Mouse (Mus musculus) kidney, postnatal 0 days (tissue): ENCODE results near the gene Ampd1. TPM values are rescaled to one million over a fixed set of nuclear protein-coding genes. Genes with fewer than 3 reads are reported as not detected.

ENCODE experiments used
- ATAC-seq: fragments of 200-750 bp; cut with Nextera tagmentation; replicated peaks from 2 replicates; pipeline ENCODE4 v1.8.0; 2017; ENCODE audit warnings: low read depth, moderate number of reproducible peaks, moderate TSS enrichment, moderate library complexity; ENCODE audit not compliant: low FRiP score
- DNase-seq: peaks from one replicate; pipeline ENCODE4 v3.0.0-alpha.2; 2016; ENCODE audit warnings: low spot score
- H3K27ac ChIP-seq: fragments of 300-500 bp; sonication (generic); 2 replicates; pipeline ENCODE4 v1.5.1; 2014; ENCODE audit warnings: mild to moderate bottlenecking
- H3K27me3 ChIP-seq: fragments of 300-500 bp; sonication (generic); 2 replicates; pipeline ENCODE4 v1.6.1; 2014; ENCODE audit warnings: low read length, mixed read lengths; ENCODE audit not compliant: insufficient read depth
- H3K36me3 ChIP-seq: fragments of 300-500 bp; sonication (generic); 2 replicates; pipeline ENCODE4 v1.6.1; 2014; ENCODE audit warnings: low read length, mixed read lengths; ENCODE audit not compliant: insufficient read depth
- H3K4me1 ChIP-seq: fragments of 300-500 bp; sonication (generic); replicated peaks from 2 replicates; pipeline ENCODE4 v1.6.1; 2014; ENCODE audit warnings: antibody characterized with exemption, low read length, mixed read lengths; ENCODE audit not compliant: insufficient read depth
- H3K4me2 ChIP-seq: fragments of 300-500 bp; sonication (generic); 2 replicates; pipeline ENCODE4 v1.6.1; 2014; ENCODE audit warnings: mild to moderate bottlenecking, low read length, moderate library complexity, mixed read lengths
- H3K4me3 ChIP-seq: fragments of 300-500 bp; sonication (generic); replicated peaks from 2 replicates; pipeline ENCODE4 v1.5.1; 2014; ENCODE audit warnings: low read depth, low read length
- H3K9ac ChIP-seq: fragments of 300-500 bp; sonication (generic); 2 replicates; pipeline ENCODE4 v1.6.1; 2014; ENCODE audit warnings: low read depth, low read length
- H3K9me3 ChIP-seq: fragments of 300-500 bp; sonication (generic); replicated peaks from 2 replicates; pipeline ENCODE4 v1.6.1; 2016; ENCODE audit warnings: low read length, inconsistent platforms, mixed read lengths
- CTCF ChIP-seq: IDR thresholded peaks from 2 replicates; pipeline ENCODE4 v1.5.1; 2016; ENCODE audit warnings: antibody characterized with exemption, low read depth, mild to moderate bottlenecking, moderate library complexity
- WGBS: fragments of 180-500 bp; shearing (Covaris S2); extraction: QIAGEN DNeasy Blood & Tissue Kit; methylation state at CpG from one replicate; pipeline ENCODE4 v1.1.7; 2014; 5-methylcytosine and 5-hydroxymethylcytosine counted together
- polyA plus RNA-seq: library from polyadenylated mRNA; unstranded; fragments of >200 nt; fragmentation: Nextera tagmentation; extraction: Ambion mirVana; gene quantifications from 2 replicates; pipeline ENCODE4 v1.2.1, GENCODE M21; 2015

The Ampd1 gene
- polyA plus RNA-seq: not detected in 2 replicates

GRCm38 (mm10) chr3:103073771-103074170 is at the start of gene Ampd1:
Gene Ampd1 (plus strand): TSS chr3:103074014.
- no peaks in the 10 kb centered on the region for H3K9me3 ChIP-seq
- no peaks in the 10 kb centered on the region for H3K27me3 ChIP-seq
- no peak for DNase-seq
- ATAC-seq: no peak
- H3K4me3 ChIP-seq: no peak within 1 kb of the TSS
- WGBS: 50% methylated on average over 5 of the region's 5 CpGs
- H3K36me3 ChIP-seq: peaks cover 2% of the 10 kb centered on the region; the same call in 1 of the 2 replicates
- H3K4me2 ChIP-seq: no peak within 1 kb of the TSS
- H3K27ac ChIP-seq: no peak within 1 kb of the TSS
- no peak for TF ChIP-seq CTCF
- no peaks in the 10 kb centered on the region for H3K4me1 ChIP-seq
- no peak within 1 kb of the TSS for H3K9ac ChIP-seq

- H3K27ac ChIP-seq: no peak overlapping the region
- ATAC-seq (no peak), DNase-seq (no peak)
- no peaks in the 10 kb centered on the region for H3K9me3 ChIP-seq
- no peaks in the 10 kb centered on the region for H3K27me3 ChIP-seq
- H3K36me3 ChIP-seq: peaks cover 28% of the 10 kb centered on the region
- no peak overlapping the region for H3K9ac ChIP-seq
- peak; percentile 37 for TF ChIP-seq CTCF
- no peak overlapping the region for H3K4me2 ChIP-seq
- 0 out of 2 replicates have a peak, but pooled peaks cover 9% of the 10 kb centered on the region for H3K4me1 ChIP-seq
- no peak overlapping the region for H3K4me3 ChIP-seq
- WGBS: 95% methylated on average over 1 of the region's 1 CpGs
These were observed 47.6 kb upstream of the Ampd1 start for GRCm38 (mm10) chr3:103026174-103026573.

- peaks cover 17% of the 10 kb centered on the region for H3K36me3 ChIP-seq
- no peak overlapping the region for H3K4me2 ChIP-seq
- H3K27ac ChIP-seq: no peak overlapping the region
These were observed 33.5 kb upstream of the Ampd1 start for GRCm38 (mm10) chr3:103040285-103040684.

GRCm38 (mm10) chr3:103040861-103041379 is 32.9 kb upstream of the Ampd1 start:
- DNase-seq: no peak
- Histone ChIP-seq H3K9ac (no peak overlapping the region), H3K27me3 (no peaks in the 10 kb centered on the region), H3K36me3 (peaks cover 22% of the 10 kb centered on the region), H3K4me1 (no peaks in the 10 kb centered on the region), H3K27ac (no peak overlapping the region), H3K9me3 (no peaks in the 10 kb centered on the region), H3K4me2 (no peak overlapping the region), H3K4me3 (no peak overlapping the region)
- 87% methylated on average over 1 of the region's 1 CpGs for WGBS
- TF ChIP-seq CTCF: no peak
- no peak for ATAC-seq

More at GRCm38 (mm10) chr3:103040285-103040684, 33.5 kb upstream of the Ampd1 start:
- no peaks in the 10 kb centered on the region for H3K27me3 ChIP-seq
- no peak overlapping the region for H3K9ac ChIP-seq
- H3K9me3 ChIP-seq: no peaks in the 10 kb centered on the region
- ATAC-seq (no peak), DNase-seq (no peak)
- no peak overlapping the region for H3K4me3 ChIP-seq
- TF ChIP-seq CTCF: no peak
- H3K4me1 ChIP-seq: no peaks in the 10 kb centered on the region
- 87% methylated on average over 6 of the region's 6 CpGs for WGBS

GRCm38 (mm10) chr3:103056016-103056595 is 17.7 kb upstream of the Ampd1 start:
- Histone ChIP-seq H3K4me2 (no peak overlapping the region), H3K9ac (no peak overlapping the region), H3K4me3 (no peak overlapping the region), H3K27ac (no peak overlapping the region), H3K36me3 (peaks cover 51% of the 10 kb centered on the region), H3K9me3 (no peaks in the 10 kb centered on the region), H3K27me3 (no peaks in the 10 kb centered on the region), H3K4me1 (no peaks in the 10 kb centered on the region)
- DNase-seq (no peak), ATAC-seq (no peak)
- no peak for TF ChIP-seq CTCF
- WGBS: 87% methylated on average over 5 of the region's 5 CpGs

- Histone ChIP-seq H3K9me3 (no peaks in the 10 kb centered on the region), H3K9ac (no peak overlapping the region; the same call in 1 of the 2 replicates), H3K36me3 (peaks cover 49% of the 10 kb centered on the region), H3K27ac (peak overlapping the region; percentile 19; the same call in 1 of the 2 replicates), H3K4me1 (no peaks in the 10 kb centered on the region), H3K4me2 (peak overlapping the region; percentile 72), H3K4me3 (peak overlapping the region; percentile 79), H3K27me3 (no peaks in the 10 kb centered on the region)
- ATAC-seq (peak; percentile 40), DNase-seq (no peak)
- TF ChIP-seq CTCF: no peak
- WGBS: 5% methylated on average over 10 of the region's 10 CpGs
These were observed 16.1 kb upstream of the Ampd1 start for GRCm38 (mm10) chr3:103057752-103058151.
